Mouse (Mus musculus) layer of hippocampus, postnatal 25 days (tissue): ENCODE measurements at regions not wholly inside any gene's neighbourhood (a gene's known extent, or its start where the extent isn't known, plus 50 kb on each side); places are given as distances from the start of the nearest gene placed in this dataset.

Source experiments
- DNase-seq, 2 experiments: peaks; one replicate each; pipeline ENCODE4 v3.0.0; 2022; ENCODE audit warnings: mixed read lengths in 2 of 2, low spot score in 1 of 2; ENCODE audit errors: extremely low spot score in 1 of 2

DNA sequence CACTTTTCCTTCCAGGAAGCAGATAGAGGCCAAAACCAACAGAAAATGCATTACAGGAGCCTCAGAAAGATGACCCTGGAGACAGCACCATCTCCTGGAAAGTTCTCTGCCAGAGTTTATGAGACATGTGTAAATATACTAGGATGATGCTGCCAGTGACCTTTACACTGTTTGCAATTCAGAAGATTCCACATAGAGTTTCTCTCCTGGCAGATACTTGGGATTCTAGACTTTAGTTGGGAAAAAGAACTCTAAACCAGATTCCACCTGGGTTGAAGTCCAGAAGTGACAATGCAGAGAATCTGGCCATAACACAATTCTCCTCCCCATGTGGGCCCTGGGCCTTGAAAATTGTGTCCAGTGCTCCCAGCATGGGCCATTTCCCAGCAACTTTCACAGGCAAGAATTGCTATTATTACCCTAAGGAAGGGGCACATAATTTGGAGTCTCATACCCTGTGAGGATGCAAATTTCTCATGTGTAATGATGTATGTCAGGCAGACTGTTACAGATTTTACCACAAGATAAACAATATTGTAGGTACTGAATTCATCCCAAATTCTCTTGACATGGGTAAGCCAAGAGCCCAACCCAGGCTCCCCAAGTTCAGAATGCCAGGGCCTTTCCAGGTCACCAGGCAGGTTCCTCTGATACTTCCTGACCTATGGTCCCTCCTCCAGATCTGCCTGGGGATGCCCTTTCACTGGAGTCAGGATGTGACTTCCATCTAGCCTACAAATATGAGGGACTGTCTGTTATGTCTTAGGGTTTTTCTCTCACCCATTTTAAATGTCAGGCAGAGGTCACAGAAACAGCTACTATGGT is 218.2 kb upstream of the Trib2 start:
- no peak for DNase-seq

DNA sequence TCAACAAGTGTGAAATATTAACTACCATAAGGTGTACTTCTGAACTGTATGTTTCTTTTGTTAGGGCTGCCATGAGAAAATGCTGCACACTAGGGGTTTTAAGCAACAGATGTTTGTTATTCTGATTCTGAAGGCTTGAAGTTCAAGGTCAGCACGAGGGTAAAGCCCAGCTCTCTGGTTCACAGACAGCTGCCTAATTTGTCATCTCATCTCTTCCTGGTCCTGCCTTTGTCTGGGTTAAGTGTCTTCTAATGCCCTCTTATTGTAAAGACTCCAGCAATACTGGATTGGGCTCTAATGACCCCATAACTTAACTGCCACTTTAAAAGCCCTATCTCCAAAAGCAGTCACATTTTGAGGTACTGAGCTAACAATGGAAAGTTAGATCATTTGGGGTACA is 209.9 kb upstream of the Trib2 start:
- no peak for DNase-seq

DNA sequence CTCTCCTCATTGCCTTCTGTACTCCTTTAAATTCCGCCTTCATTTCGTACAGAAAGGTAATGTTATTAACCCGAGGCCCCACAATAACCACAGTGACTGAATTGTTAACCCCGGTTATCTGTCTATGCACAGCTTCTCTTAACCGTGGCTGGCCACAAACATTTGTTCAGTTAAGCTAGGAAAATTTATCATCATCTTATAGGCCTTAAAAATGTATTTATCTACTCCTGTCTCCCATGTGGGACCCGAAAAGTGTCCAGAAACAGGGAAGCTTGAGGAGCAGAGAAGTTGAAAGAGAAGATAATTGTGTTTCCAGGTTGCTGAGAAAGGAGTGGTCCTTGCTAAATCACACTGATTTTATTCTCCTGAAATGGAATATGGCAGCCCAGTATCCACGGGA is 206.6 kb upstream of the Trib2 start:
- no peak for DNase-seq

DNA sequence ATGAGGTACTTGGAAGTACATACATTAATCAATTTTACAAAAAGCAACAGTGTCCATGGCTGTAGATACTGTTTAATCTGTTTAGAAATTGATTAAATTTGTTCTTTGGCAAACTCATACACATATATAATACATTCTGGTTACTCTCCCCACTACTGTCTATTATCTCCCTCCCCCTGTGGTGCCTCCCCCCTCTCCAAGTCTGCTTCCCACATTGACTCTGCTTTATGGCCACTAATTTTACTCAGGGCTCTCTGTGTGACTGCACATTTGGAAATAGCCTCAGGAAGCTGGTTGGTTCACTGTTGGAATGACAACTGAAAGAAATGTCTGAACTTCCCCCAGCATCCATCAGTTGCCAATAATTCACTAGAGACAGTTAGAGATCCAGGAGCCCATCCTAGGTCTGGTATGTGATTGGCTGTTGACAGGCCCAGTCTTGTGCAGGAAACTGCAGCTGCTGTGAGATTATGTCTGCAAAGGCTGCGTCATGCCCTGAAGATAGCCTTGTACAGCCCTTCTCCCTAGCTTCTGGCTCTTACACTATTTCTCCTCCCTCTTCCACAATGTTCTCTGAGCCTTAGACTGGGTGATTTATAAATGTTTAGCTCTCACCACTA is 204.6 kb upstream of the Trib2 start:
- DNase-seq, result no peak

DNA sequence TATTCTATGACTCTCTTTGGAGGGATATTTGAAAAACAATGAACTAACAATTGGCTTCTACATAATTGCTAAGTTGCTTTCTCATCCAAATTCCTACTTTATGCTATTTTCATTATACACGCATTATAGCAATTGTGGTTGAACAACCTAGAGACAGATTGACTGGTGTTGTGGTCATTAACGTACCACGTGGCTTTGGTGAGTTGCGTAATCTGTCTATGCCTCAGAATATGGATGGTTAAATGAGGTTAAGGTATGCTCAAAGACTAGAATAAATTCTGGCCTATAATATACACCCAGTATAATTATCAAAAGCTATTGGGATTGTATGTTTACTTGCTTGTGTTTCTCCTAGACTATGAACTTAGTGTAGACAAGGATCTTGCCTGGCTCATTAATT is 201.5 kb upstream of the Trib2 start:
- no peak for DNase-seq

DNA sequence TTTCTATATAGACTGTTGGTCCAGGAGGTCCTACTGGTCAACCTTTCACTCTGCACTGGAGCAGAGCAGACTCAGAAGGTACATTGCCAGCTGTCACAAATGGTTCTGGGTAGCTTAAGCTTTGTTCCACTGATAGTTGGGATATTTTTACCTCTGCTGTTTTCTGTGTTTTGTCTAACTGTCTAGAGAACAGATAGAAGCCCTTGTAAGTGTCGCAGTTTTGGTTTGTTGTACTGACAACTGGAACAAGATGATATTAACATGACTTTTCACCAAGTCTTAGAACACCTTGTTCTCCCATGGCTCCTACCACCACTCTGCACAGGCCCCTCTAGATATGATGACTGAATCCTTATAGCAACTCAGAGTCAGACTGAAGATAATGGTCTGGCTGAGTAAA is 199.9 kb upstream of the Trib2 start:
- DNase-seq, result no peak

DNA sequence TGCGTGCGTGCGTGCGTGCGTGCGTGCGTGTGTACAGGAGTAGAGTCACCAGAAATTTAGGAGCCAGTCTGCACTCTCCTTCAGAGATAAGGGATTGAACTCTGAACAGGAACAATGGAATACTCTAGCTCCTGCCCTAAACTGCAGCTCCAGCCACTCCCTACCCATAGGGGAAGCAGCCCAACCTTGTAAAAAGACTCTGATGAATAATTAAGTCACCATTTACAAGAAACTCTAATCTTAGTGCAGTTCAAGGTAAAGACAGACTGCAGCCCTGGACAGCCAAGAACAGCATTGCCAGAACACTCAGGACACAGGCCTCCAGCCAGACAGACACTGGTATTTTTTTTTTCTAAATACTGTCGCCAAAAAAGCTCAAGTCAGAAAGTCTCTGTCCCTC is 198.9 kb upstream of the Trib2 start:
- no peak for DNase-seq

DNA sequence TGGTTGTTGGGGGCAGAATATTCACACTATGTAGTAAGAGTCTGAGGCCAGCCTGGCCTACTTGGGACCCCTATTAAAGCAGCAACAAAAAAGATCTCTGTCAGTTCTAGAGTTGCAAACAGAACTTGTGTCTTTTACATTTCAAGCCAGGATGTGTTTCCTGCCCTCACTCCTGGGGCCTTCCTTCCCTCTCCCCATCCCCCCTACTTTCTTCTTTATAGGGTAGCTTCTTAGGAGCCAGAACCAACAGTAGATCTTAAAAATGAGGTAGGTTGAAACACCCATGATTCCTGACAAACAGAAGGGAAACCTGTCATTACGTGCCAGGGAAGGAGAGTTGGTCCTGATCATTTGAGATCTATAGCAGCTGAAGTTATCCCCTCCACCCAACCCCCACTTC is 198.0 kb upstream of the Trib2 start:
- DNase-seq, result no peak

DNA sequence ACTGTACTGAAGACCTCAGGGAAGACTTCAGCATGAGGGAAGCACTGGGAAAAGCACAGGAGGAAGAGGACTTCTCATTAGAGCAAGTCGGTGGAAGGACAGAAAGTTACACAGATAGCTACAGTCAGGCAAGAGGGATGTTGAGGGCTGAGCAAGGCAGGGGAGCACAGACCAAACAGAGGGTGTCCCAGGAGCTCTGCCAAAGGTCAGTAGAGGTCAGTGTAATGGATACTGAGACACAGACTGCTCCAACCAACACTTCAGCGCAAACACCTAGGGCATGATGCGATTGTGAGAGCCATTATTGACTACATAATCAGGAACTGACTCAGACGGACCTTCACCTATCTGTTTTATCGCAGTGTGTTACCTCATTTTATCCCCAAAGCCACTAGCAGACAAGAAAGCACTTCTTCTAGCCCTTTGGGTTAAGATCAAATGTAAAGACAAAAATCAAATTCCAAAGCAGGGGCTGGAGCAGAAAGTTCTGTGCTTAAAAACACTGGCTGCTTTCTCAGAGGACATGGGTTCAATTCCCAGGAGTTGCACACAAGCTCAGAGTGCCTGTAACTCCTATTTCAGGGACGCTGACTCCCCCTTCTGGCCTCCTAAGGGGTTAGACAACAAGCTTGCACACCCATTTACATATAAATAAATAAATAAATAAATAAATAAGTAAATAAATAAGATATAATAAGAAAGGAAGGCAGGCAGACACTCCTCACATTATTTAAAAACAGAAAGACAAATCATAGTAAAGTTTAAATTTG is 197.3 kb upstream of the Trib2 start:
- DNase-seq, result no peak

DNA sequence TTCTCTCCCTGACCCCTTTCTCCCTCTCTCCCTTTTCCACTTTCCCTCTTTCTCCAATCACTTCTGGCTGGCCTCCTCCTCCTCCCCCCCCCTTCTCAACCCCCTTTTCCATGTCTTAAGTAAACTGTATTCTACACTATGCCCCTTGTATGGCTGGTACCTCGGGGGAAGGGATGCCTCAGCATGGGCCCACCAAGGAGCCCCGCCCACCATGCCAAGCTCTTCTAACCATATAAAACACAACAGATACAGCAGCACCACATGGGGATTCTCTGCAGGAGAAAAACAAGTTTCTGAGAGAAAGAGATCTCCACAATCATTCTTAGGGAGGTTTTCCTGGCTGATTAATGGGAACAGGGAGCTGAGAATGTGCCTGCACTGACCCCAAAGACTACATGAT is 196.6 kb upstream of the Trib2 start:
- DNase-seq, result no peak

DNA sequence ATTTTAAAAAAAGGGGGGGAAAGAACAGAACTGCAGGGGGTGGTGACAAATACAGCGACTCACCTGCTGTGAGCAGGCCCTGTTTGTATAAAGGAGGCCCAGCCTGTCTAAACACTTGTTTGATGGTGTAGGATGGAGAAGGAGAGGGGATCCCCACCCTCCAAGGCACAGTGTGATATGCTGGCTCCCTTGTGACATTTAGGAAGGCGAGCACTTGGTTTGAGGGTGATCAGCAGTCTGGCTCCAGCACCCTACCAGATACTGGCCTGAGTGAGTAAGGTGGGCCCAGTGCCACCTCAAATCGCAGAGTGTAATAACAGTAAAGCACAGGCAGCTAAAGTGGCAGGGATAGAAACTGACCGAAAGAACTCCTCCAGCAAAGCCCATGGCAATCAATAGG is 195.4 kb upstream of the Trib2 start:
- no peak for DNase-seq

DNA sequence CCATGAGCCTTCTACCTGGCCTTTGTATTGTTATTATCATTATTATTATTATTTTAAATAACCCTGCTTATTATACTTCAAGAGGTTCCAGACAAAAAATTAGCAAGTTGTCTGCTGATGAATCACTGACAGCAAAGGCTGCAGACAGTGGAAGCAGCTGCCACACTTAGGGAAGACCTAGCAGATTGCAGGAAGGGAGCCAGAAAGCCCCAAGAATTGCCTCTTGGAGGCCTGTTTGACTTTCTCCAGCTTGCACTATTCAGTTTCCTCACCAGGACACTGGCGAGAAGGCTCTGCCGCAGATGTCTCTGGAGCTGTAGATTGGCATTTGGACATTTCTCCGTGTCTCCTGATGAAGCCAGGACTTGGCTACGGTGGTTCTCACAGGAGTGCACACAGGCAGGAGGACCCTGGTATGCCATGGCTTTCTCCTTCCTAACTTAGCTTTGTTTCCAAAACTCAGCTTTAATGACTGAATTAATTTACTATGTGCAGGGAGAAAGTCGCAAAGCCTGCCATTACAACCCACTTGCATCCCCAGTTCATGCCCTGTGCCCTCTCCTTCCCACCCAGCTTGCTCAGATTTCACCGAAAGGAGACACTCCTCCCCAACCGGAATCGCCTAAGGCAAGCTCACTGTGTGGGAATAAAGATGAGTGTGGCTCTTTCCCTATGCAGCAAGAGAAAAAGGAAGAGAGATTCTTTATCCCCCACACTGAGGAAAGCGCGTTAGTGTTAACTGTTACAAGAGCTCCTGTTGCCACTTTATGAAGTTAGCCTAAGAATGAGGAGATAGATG is 193.3 kb upstream of the Trib2 start:
- DNase-seq, result no peak

DNA sequence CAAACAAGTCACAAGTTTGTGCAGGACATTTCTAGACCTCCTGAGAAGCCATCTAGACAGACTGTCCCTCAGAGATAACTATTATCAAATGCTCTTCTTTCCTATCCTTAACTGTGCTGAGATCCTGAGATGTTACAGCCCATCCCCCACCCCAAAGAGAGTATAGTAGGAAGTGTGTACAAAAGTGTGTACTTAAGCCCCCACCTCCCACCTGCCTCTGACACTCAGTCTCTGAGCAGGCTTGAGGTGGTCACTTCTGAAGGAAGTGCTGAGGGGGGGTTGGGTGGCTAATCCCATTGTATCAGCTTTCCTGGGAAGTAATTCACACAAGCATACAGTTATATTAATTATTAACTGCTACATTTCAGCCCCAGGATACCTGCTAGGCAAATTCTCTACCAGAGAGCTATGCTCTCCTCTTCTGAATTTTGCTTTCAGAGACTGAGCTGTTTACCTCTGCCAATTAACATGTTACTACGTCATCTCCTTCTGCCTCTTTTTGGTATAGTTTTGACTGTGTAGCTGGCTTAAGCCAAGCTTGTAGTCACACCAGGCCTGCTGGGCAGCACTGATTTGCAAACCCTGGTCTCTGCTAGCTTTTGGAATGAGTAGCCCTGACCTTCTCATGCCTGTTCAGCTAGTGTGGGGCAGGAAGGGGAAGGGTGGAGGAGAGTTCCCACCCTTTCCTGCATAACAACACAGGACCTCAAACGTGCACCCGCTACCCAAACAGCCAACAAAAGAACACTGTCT is 192.2 kb upstream of the Trib2 start:
- no peak for DNase-seq

DNA sequence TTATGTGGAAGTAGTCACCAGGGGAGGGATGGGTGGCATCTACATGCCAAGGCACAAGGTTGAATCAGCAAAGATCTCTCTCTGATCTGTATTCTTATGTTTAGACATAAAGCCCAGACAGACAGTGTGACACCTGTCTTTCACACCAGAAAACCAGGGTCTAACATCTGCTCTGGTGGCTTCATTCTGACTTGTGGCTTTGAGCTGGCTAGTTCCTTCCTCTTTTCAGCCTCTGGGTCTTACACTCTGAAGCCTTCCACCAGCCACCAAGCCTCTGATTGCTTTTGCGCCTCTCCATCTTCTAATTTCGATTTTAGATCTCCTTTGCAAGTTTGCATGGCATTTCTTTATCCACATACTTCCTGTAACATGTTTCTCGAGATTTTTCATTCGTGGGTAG is 191.5 kb upstream of the Trib2 start:
- no peak for DNase-seq

DNA sequence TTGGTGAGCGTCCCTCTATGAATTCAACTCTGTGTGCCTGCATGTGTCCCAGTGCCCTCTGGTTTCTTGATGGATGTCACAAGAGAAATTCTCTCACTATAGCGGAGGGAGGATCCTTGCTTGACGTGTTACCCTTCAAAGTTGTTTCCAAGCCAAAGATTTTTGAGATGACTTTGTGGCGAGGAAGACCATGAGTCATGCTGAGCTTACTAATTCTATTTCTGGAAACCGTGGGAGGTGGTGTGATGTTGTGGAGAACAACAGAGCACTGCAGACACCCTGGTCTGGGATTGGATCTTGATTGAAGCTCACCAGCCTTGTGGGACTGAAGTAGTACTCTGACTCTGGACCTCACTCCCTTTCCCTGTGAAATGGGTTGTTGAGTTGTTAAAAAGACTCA is 190.0 kb upstream of the Trib2 start:
- DNase-seq, result no peak

DNA sequence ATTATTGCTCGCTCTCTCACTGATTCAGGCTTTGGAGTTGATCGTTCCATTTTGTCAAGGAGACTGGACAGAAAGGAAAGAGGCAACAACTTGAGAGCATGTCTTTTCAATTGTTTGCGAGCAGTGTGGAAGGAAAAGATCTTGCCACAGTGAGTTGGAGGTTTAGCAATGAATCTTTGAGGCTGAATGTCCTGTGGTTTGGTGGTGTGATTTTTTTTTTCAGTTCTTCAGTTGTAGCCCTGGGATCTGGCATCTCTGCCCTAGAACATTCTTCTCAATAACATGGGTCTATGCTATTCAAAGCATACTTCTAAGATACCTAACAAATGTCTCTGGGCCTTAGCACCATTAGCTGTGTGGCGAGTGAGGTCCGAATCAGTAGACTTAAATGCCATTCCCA is 189.6 kb upstream of the Trib2 start:
- no peak for DNase-seq

DNA sequence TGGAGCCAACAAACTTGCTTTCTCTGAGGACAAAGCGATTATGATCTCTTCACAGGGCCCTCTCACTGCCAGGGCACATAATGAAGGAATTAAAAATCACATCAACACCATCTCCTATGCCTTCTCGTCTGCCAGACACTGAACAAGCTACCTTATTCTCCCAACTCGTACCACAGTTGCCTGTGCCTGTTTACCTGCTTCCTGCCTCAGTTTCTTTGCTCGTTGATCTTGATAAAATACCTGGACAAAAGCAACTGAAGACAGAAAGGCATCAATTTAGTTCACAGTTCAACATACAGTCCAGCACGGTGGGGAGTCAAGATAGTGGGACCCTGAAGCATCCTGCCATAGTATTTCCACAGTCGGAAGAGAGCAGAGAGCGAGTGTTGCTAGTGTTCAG is 185.1 kb upstream of the Trib2 start:
- no peak for DNase-seq

DNA sequence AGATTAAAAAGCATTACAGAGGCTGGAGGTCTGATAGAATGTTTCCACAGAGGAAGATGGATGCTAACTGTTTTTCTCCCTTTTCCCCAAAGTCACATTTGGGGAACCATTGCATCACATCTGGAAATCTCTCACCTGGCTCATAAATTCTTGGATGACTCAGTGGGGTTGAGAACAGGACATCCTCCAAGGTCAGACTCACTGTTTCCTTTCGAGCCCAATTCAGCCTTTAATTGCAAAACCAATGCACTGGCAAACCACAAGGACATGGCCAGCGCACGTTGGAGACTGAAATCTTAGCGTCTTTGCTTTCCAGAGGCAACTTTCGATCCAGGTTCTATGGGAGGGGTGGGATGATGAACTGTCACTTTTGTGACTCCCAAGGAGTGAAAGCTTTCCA is 184.5 kb upstream of the Trib2 start:
- no peak for DNase-seq

DNA sequence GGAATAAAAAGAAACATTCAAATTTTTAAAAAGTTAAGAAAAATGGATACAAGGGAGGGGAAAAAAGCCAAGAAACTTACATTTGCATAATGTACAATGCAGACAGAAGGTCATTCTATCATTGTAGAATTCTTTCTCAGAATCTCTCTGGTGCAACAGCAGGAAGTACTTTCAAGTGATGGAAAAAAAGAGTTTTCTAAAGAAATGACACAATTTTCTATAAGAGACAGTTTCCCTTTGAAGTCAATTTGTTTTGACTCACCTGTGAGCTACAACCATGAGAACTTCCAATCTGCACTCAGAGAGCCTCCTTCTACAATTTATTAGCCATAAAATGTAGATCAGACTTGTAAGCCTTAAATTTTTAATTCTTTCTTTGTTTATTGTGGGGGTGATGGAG is 181.6 kb upstream of the Trib2 start:
- no peak for DNase-seq

DNA sequence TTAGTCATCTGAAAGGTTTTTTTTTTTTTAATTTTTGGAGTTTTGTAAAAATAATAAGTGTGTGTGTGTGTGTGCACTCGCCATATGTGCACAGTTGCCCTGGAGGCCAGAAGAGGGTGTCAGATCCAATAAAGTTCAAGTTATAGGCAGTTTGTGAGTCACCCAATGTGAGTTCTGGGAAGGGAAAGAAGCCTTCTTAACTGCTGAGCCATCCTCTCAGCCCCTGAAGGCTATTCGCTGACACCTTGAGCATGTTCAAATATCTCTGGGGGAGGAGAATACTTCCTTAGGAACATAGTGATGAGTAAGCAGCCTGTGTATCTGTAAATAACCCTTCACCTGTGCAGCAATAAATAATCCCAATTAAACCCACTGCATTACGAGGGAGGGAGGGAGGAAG is 177.1 kb upstream of the Trib2 start:
- no peak for DNase-seq
